Mouse (Mus musculus): ENCODE results near the gene Frmd5. TPM values are rescaled to one million over a fixed set of nuclear protein-coding genes. Genes with fewer than 3 reads are reported as not detected.
"Not testable (repeated sequence)": the region's sequence is repeated elsewhere in the genome, so short reads cannot be mapped to it uniquely, and the experiment has no call there.

Frmd5 gene
- total RNA-seq, 4 experiments from 2014 or later: 86.6 to 189 (median 156) TPM

- no peak for DNase-seq (ENCODE audit: low spot score)
These were observed 231.1 kb downstream of the Frmd5 start for GRCm38 (mm10) chr2:121575741-121576201.

GRCm38 (mm10) chr2:121574066-121574630 lies 232.7 kb downstream of the Frmd5 start:
- DNase-seq (ENCODE audit: low spot score): no peak

- DNase-seq (ENCODE audit: low spot score): peak; percentile 89
These were observed 235.1 kb downstream of the Frmd5 start for GRCm38 (mm10) chr2:121571780-121572179.

GRCm38 (mm10) chr2:121570999-121571655 lies 235.8 kb downstream of the Frmd5 start:
- no peak for DNase-seq (ENCODE audit: low spot score)

- DNase-seq (ENCODE audit: low spot score): no peak
These were observed 236.8 kb downstream of the Frmd5 start for GRCm38 (mm10) chr2:121570049-121570448.

GRCm38 (mm10) chr2:121565911-121566310 lies 241.0 kb downstream of the Frmd5 start:
- no peak for DNase-seq (ENCODE audit: low spot score)

- no peak for DNase-seq (ENCODE audit: low spot score)
These were observed 243.8 kb downstream of the Frmd5 start for GRCm38 (mm10) chr2:121563117-121563516.

- peak; percentile 72 for DNase-seq (ENCODE audit: low spot score)
These were observed 255.6 kb downstream of the Frmd5 start for GRCm38 (mm10) chr2:121551271-121551670.

GRCm38 (mm10) chr2:121549630-121550029 lies 257.3 kb downstream of the Frmd5 start:
- DNase-seq (ENCODE audit: low spot score): peak; percentile 69

GRCm38 (mm10) chr2:121544829-121545228 lies 262.1 kb downstream of the Frmd5 start:
- DNase-seq (ENCODE audit: low spot score): no peak

- DNase-seq (ENCODE audit: low spot score): no peak
These were observed 281.8 kb downstream of the Frmd5 start for GRCm38 (mm10) chr2:121525056-121525455.

GRCm38 (mm10) chr2:121522830-121523229 lies 284.1 kb downstream of the Frmd5 start:
- not testable (repeated sequence) for DNase-seq (ENCODE audit: low spot score)

GRCm38 (mm10) chr2:121522006-121522405 lies 284.9 kb downstream of the Frmd5 start:
- no peak for DNase-seq (ENCODE audit: low spot score)

GRCm38 (mm10) chr2:121518711-121519110 lies 288.2 kb downstream of the Frmd5 start:
- not testable (repeated sequence) for DNase-seq (ENCODE audit: low spot score)

- DNase-seq (ENCODE audit: low spot score): no peak
These were observed 288.8 kb downstream of the Frmd5 start for GRCm38 (mm10) chr2:121518106-121518505.

- no peak for DNase-seq (ENCODE audit: low spot score)
These were observed 292.7 kb downstream of the Frmd5 start for GRCm38 (mm10) chr2:121514211-121514610.

- not testable (repeated sequence) for DNase-seq (ENCODE audit: low spot score)
These were observed 293.7 kb downstream of the Frmd5 start for GRCm38 (mm10) chr2:121512991-121513765.

- no peak for DNase-seq (ENCODE audit: low spot score)
These were observed 295.5 kb downstream of the Frmd5 start for GRCm38 (mm10) chr2:121511401-121511800.

GRCm38 (mm10) chr2:121509584-121509983 lies 297.3 kb downstream of the Frmd5 start:
- DNase-seq (ENCODE audit: low spot score): peak; percentile 46

GRCm38 (mm10) chr2:121507951-121508330 lies 298.9 kb downstream of the Frmd5 start:
- DNase-seq (ENCODE audit: low spot score): no peak

GRCm38 (mm10) chr2:121507173-121507950 lies 299.5 kb downstream of the Frmd5 start:
- DNase-seq (ENCODE audit: low spot score): no peak

Measured in heart, adult 8-10 months (tissue).